Mouse (Mus musculus): ENCODE results near the gene Tex101.
"Not testable (repeated sequence)": the region's sequence is repeated elsewhere in the genome, so short reads cannot be mapped to it uniquely, and the experiment has no call there.

The Tex101 gene

DNA sequence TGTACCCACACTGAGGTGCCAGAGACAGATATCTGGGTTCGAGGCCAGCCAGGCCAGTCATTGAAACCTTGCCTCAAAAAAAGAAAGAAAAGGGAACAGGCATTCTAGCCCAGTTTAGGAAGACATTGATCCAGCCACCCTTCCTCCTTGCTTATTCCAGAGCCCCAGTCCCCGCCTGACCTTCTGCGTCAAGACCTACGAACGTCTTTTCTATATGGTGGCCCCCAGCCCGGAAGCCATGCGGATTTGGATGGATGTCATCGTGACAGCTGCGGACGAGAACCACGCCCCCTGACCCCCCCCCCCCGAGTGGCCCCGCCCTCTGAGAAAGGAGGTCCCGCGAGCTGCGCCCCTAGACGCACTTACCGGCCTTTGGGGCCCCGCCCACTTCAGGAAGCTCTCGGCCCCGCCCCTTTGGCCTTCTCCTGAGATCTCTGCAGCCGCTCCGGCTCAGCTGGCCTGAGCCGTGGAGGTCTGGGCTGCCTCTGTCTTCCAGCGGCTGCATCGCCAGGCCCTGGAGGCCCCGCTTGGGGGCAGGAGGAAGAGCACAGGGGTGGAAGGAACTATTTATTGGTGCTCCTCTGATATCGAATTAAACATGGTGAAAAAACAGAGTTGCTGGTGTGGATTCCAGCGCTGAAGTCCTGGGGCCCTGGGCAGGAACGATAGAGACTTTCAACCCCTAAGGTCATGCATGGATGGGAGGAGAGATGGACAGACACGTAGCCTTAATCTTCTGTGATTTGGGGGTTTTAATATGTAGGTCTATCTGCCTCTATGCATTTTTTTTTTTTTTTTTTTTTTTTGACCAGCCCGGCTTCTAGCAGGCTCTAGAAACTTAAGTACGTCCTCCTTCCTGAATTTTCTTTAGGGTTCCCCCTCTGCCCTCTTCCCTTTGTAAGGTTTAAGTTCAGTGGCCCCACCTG lies 47.5 kb downstream of the Tex101 start:
- H3K36me3 ChIP-seq (ENCODE audit: insufficient read depth, low read length), result no peaks in the 10 kb centered on the region
- H3K27me3 ChIP-seq (ENCODE audit: insufficient read depth, low read length), result peaks cover 4% of the 10 kb centered on the region; the same call in 1 of the 2 replicates
- H3K4me3 ChIP-seq (replicated peaks; ENCODE audit: low read length), result peak overlapping the region; percentile 61
- TF ChIP-seq NANOG (IDR thresholded peaks at IDR 0.05; ENCODE audit: borderline replicate concordance, low read length), result no peak
- H3K4me1 ChIP-seq (replicated peaks; ENCODE audit: low read depth, low read length), result peaks cover 47% of the 10 kb centered on the region
- H3K9me3 ChIP-seq (ENCODE audit: low read length), result peaks cover 10% of the 10 kb centered on the region

GRCm38 (mm10) chr7:24622967-24623366 lies 53.5 kb downstream of the Tex101 start:
- Histone ChIP-seq H3K27me3 (ENCODE audit: insufficient read depth, low read length) (peaks cover 11% of the 10 kb centered on the region; the same call in 1 of the 2 replicates), H3K9me3 (ENCODE audit: low read length) (peaks cover 9% of the 10 kb centered on the region), H3K4me1 (replicated peaks; ENCODE audit: low read depth, low read length) (peaks cover 38% of the 10 kb centered on the region), H3K4me3 (replicated peaks; ENCODE audit: low read length) (no peak overlapping the region), H3K36me3 (ENCODE audit: insufficient read depth, low read length) (no peaks in the 10 kb centered on the region)
- TF ChIP-seq CTCF (conservative IDR thresholded peaks at IDR 0.05; ENCODE audit: low read length) (peak; percentile 50), POU5F1 (IDR thresholded peaks at IDR 0.05; ENCODE audit: borderline replicate concordance, low read length) (no peak)

GRCm38 (mm10) chr7:24621193-24621592 lies 55.3 kb downstream of the Tex101 start:
- TF ChIP-seq NANOG (IDR thresholded peaks at IDR 0.05; ENCODE audit: borderline replicate concordance, low read length) (no peak), CTCF (conservative IDR thresholded peaks at IDR 0.05; ENCODE audit: low read length) (peak; percentile 83), POU5F1 (IDR thresholded peaks at IDR 0.05; ENCODE audit: borderline replicate concordance, low read length) (no peak)

DNA sequence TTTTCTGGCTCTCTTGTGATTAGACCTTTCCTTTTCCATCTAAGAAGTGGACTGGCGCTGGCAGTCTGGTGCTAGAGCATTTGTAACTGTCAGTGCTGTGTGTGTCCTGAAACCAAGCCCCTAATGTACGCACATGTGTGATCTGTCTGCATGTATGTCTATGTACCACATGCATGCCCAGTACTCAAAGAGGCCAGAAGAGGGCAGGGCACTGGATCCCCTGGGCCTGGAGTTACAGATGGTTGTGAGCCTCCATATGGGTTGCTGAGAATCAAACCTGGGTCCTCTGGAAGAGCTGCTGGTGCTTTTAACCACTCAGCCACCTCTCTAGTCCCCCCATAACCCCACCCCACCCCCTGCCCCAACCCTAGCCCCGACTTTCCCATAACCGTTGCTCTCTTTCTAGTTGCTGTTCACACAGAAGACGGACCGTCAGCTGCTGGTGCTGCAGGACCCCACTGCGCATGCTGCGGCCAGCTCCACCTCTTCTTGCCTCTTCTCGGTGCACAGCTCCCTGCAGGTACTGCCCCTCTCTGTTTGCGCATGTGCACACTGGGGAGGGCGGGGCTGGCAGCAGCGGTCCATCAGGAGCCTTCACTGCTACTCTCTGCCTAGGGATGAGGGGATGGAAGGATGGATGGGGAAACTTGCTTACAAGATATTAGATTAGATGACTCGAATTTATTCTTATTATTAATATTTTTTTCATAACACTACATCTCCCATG lies 56.6 kb downstream of the Tex101 start:
- H3K9me3 ChIP-seq (ENCODE audit: low read length), result peaks cover 9% of the 10 kb centered on the region
- peaks cover 17% of the 10 kb centered on the region for H3K4me1 ChIP-seq (replicated peaks; ENCODE audit: low read depth, low read length)
- H3K36me3 ChIP-seq (ENCODE audit: insufficient read depth, low read length), result no peaks in the 10 kb centered on the region
- H3K27me3 ChIP-seq (ENCODE audit: insufficient read depth, low read length), result peaks cover 28% of the 10 kb centered on the region
- peak overlapping the region; percentile 70 for H3K4me3 ChIP-seq (replicated peaks; ENCODE audit: low read length)
- TF ChIP-seq POU5F1 (IDR thresholded peaks at IDR 0.05; ENCODE audit: borderline replicate concordance, low read length) (no peak), CTCF (conservative IDR thresholded peaks at IDR 0.05; ENCODE audit: low read length) (peak; percentile 41), NANOG (IDR thresholded peaks at IDR 0.05; ENCODE audit: borderline replicate concordance, low read length) (no peak)

More at GRCm38 (mm10) chr7:24621193-24621592, 55.3 kb downstream of the Tex101 start:
- Histone ChIP-seq H3K9me3 (ENCODE audit: low read length) (peaks cover 9% of the 10 kb centered on the region), H3K4me1 (replicated peaks; ENCODE audit: low read depth, low read length) (peaks cover 25% of the 10 kb centered on the region), H3K36me3 (ENCODE audit: insufficient read depth, low read length) (no peaks in the 10 kb centered on the region), H3K4me3 (replicated peaks; ENCODE audit: low read length) (no peak overlapping the region), H3K27me3 (ENCODE audit: insufficient read depth, low read length) (peaks cover 23% of the 10 kb centered on the region)

GRCm38 (mm10) chr7:24618374-24618773 lies 58.1 kb downstream of the Tex101 start:
- peaks cover 39% of the 10 kb centered on the region for H3K27me3 ChIP-seq (ENCODE audit: insufficient read depth, low read length)
- not testable (repeated sequence) for H3K9me3 ChIP-seq (ENCODE audit: low read length); H3K36me3 ChIP-seq (ENCODE audit: insufficient read depth, low read length); H3K4me3 ChIP-seq (replicated peaks; ENCODE audit: low read length)
- H3K4me1 ChIP-seq (replicated peaks; ENCODE audit: low read depth, low read length), result peaks cover 18% of the 10 kb centered on the region
